Comparison of ENCODE assay signal across 19 mouse cellular contexts in the genomic region with DNA sequence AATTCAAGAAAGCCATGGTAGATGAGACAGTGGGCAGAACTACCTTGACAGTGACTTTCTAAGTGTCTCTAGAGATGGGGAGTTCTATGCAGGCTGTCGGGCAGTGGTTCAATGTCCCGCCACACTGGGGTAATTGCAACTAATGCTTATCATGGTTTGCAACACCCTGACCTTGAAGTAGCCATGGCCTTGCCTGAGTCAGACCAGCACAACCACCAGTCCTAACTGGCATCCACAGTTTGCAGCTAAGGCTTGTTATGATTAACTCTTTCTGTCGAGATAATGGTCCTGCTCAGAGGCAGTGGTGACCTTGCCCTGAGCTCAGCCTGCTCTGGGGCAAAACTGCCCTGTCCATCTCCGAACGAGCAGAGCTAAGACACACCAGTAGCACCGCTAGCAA. TPM values are rescaled to one million over a fixed set of nuclear protein-coding genes. Genes with fewer than 3 reads are reported as not detected.
DNase-seq lines count a peak whose midpoint lies in the region; TF ChIP-seq lines count a peak whose summit lies in the region.
"Had no signal": no experiment of that assay in that cellular context is flagged by ENCODE, and none has a peak within 500 bp of the region (broad histone marks: within the 10 kb centered on the region; RNA-seq: fewer than 3 reads in every experiment).

No protein-coding gene starts in this region.

- H3K27me3 ChIP-seq in testis, adult 2 months (ENCODE audit: control insufficient read depth, insufficient read depth, low read length), result no peaks in the 10 kb centered on the region
- H3K27me3 ChIP-seq: heart, embryonic 15.5 days; Patski had no signal

- TF ChIP-seq POLR2A in testis, adult 2 months (IDR thresholded peaks at IDR 0.05; ENCODE audit: control insufficient read depth, low read depth, low read length), result no peak

- no peak overlapping the region for H3K4me3 ChIP-seq in testis, adult 2 months (ENCODE audit: control insufficient read depth, low read depth, low read length)
- H3K4me3 ChIP-seq: embryonic facial prominence, embryonic 12.5 days; forebrain, embryonic 15.5 days; heart, embryonic 15.5 days; hindbrain, embryonic 13.5 days had no signal

- H3K36me3 ChIP-seq in testis, adult 2 months (ENCODE audit: control insufficient read depth, insufficient read depth, low read length), result no peaks in the 10 kb centered on the region
- H3K36me3 ChIP-seq: embryonic facial prominence, embryonic 12.5 days; forebrain, embryonic 15.5 days; heart, embryonic 15.5 days; hindbrain, embryonic 13.5 days had no signal

- H3K4me1 ChIP-seq in testis, adult 2 months (ENCODE audit: control insufficient read depth, insufficient read depth, low read length), result peaks cover 5% of the 10 kb centered on the region

- peak overlapping the region; percentile 46; the same call in 1 of the 2 replicates for H3K27ac ChIP-seq in testis, adult 2 months (ENCODE audit: control insufficient read depth, insufficient read depth, low read depth, low read length)
- H3K27ac ChIP-seq: embryonic facial prominence, embryonic 12.5 days; forebrain, embryonic 15.5 days; heart, embryonic 15.5 days; hindbrain, embryonic 13.5 days; hindbrain, postnatal 0 days had no signal

- DNase-seq in testis, postnatal 10 days (ENCODE audit: low spot score), result no peak
- peak; percentile 88 for DNase-seq in adrenal gland, adult 8-10 months
- DNase-seq in adrenal gland, postnatal 36 days, result peak; percentile 81 to 87
- DNase-seq in thymus, postnatal 14 days, result no peak
- no peak for DNase-seq in lung, postnatal 10 days
- DNase-seq: B cell, adult 2 months; cerebellum, adult 11 months; cerebellum, adult 8-10 months; cerebellum, postnatal 14 days; gastrocnemius, postnatal 10 days; heart, adult 18-20 months; heart, postnatal 14 days had no signal

- no peak for TF ChIP-seq CTCF in testis, adult 2 months (IDR thresholded peaks at IDR 0.05; ENCODE audit: control insufficient read depth, insufficient read depth, insufficient replicate concordance, low read depth, low read length)

RNA-seq across cellular contexts. Expression of gene Slc25a30, which starts 2.5 kb away (rescaled TPM):
- 12.5 and 16.5 TPM in 2 replicates for polyA plus RNA-seq in testis, adult 2 months (2012; rRNA removed)
- total RNA-seq in adrenal gland, adult 8-10 months (2022), result 100 to 1,000 TPM in 2 of 4 experiments, 10 to 100 TPM in 2; 88.4 to 209 (median 152) TPM
- 100 to 1,000 TPM; 206 to 215 TPM for total RNA-seq in adrenal gland, postnatal 36 days (2021)

RNA-seq across cellular contexts. Expression of gene Cog3, which starts 35.0 kb away (rescaled TPM):
- 9.2 and 10.1 TPM in 2 replicates for polyA plus RNA-seq in testis, adult 2 months (2012; rRNA removed)
- 10 to 100 TPM; 27.2 to 41.4 (median 37.6) TPM for total RNA-seq in adrenal gland, adult 8-10 months (2022)
- total RNA-seq in adrenal gland, postnatal 36 days (2021), result 10 to 100 TPM; 26.5 to 33.3 TPM

RNA-seq across cellular contexts. Expression of gene Tpt1, which starts 55.6 kb away (rescaled TPM):
- polyA plus RNA-seq in testis, adult 2 months (2012; rRNA removed), result 478 and 593 TPM in 2 replicates
- total RNA-seq in adrenal gland, adult 8-10 months (2022), result 1,000 to 10,000 TPM; 2,109 to 2,569 (median 2,425) TPM
- 1,000 to 10,000 TPM; 2,956 to 3,131 TPM for total RNA-seq in adrenal gland, postnatal 36 days (2021)

Comparison
In these comparisons a context has a peak if more than half of its experiments do, and no peak if none do; other contexts are left out.
1. DNase-seq: peak in adrenal gland, adult 8-10 months (single experiment) and adrenal gland, postnatal 36 days (2 of 2); none in testis, postnatal 10 days (single experiment), thymus, postnatal 14 days (single experiment) and lung, postnatal 10 days (single experiment).